Mouse (Mus musculus): ENCODE results near the gene Mctp2. TPM values are rescaled to one million over a fixed set of nuclear protein-coding genes. Genes with fewer than 3 reads are reported as not detected.

Mctp2 gene
- polyA plus RNA-seq (2016; fragmentation: Nextera tagmentation; extraction: Ambion mirVana): 0.13 and 0.47 TPM in 2 replicates

DNA sequence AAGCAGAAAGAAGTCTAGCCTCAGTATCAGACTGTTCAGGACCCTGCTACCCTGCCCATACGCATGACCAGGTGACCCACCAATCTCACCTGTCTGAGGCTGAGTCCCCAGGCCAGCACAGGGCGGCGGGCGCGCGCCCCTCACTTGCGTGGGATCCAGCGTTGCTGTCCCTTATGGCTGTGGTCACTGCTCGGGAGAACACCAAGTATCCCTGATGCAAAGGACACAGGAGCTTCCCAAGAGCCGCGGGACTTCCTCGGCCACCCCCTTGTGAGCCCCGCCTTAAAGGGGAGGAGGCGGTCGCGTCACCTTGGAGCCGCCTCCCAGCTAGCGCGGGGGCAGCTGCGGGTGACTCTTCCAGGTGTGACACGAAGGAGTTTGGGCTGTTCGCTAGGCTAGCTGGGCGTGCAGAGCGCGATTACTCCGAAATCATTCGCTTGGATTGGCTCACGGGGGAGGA lies at the start of gene Mctp2:
Gene Mctp2, minus strand, starts transcription at position 227 of the 460 bp plus-strand sequence.
- H3K4me1 ChIP-seq (replicated peaks): peaks cover 17% of the 10 kb centered on the region
- peaks cover 30% of the 10 kb centered on the region for H3K27me3 ChIP-seq (ENCODE audit: insufficient read depth, poor library complexity, severe bottlenecking)
- H3K36me3 ChIP-seq: no peaks in the 10 kb centered on the region
- H3K4me3 ChIP-seq: peak within 1 kb of the TSS; percentile 67
- under 1% methylated on average over 28 of the region's 28 CpGs for WGBS
- H3K27ac ChIP-seq: no peak within 1 kb of the TSS
- DNase-seq (ENCODE audit: low spot score): peak; percentile 50
- H3K9me3 ChIP-seq: no peaks in the 10 kb centered on the region

GRCm38 (mm10) chr7:72345901-72346300 lies 39.5 kb upstream of the Mctp2 start:
- H3K36me3 ChIP-seq: no peaks in the 10 kb centered on the region
- no peaks in the 10 kb centered on the region for H3K27me3 ChIP-seq (ENCODE audit: insufficient read depth, poor library complexity, severe bottlenecking)
- H3K9me3 ChIP-seq: no peaks in the 10 kb centered on the region
- no peak overlapping the region for H3K27ac ChIP-seq
- DNase-seq (ENCODE audit: low spot score): no peak
- no peak overlapping the region for H3K4me3 ChIP-seq
- no peaks in the 10 kb centered on the region for H3K4me1 ChIP-seq (replicated peaks)

- H3K36me3 ChIP-seq: no peaks in the 10 kb centered on the region
- no peak for DNase-seq (ENCODE audit: low spot score)
- H3K27ac ChIP-seq: no peak overlapping the region
- H3K4me3 ChIP-seq: no peak overlapping the region
- H3K27me3 ChIP-seq (ENCODE audit: insufficient read depth, poor library complexity, severe bottlenecking): no peaks in the 10 kb centered on the region
- WGBS: 71% methylated on average over 2 of the region's 2 CpGs
- H3K9me3 ChIP-seq: no peaks in the 10 kb centered on the region
- H3K4me1 ChIP-seq (replicated peaks): no peaks in the 10 kb centered on the region
Measured at GRCm38 (mm10) chr7:72343751-72344150, 37.3 kb upstream of the Mctp2 start.

- Histone ChIP-seq H3K9me3 (no peaks in the 10 kb centered on the region), H3K4me1 (replicated peaks) (no peaks in the 10 kb centered on the region), H3K4me3 (no peak overlapping the region), H3K27ac (no peak overlapping the region), H3K27me3 (ENCODE audit: insufficient read depth, poor library complexity, severe bottlenecking) (no peaks in the 10 kb centered on the region), H3K36me3 (no peaks in the 10 kb centered on the region)
- WGBS: 70% methylated on average over 2 of the region's 2 CpGs
- DNase-seq (ENCODE audit: low spot score): no peak
Measured at GRCm38 (mm10) chr7:72342822-72343221, 36.4 kb upstream of the Mctp2 start.

- Histone ChIP-seq H3K4me1 (replicated peaks) (no peaks in the 10 kb centered on the region), H3K9me3 (no peaks in the 10 kb centered on the region), H3K36me3 (no peaks in the 10 kb centered on the region), H3K4me3 (no peak overlapping the region), H3K27me3 (ENCODE audit: insufficient read depth, poor library complexity, severe bottlenecking) (no peaks in the 10 kb centered on the region), H3K27ac (no peak overlapping the region)
- no peak for DNase-seq (ENCODE audit: low spot score)
- WGBS: 72% methylated on average over 5 of the region's 5 CpGs
Measured at GRCm38 (mm10) chr7:72325961-72326360, 19.6 kb upstream of the Mctp2 start.

- no peak overlapping the region for H3K27ac ChIP-seq
- no peaks in the 10 kb centered on the region for H3K27me3 ChIP-seq (ENCODE audit: insufficient read depth, poor library complexity, severe bottlenecking)
- H3K9me3 ChIP-seq: 0 out of 2 replicates have a peak, but pooled peaks cover 2% of the 10 kb centered on the region
- no peaks in the 10 kb centered on the region for H3K4me1 ChIP-seq (replicated peaks)
- H3K4me3 ChIP-seq: no peak overlapping the region
- WGBS: 85% methylated on average over 4 of the region's 4 CpGs
- no peaks in the 10 kb centered on the region for H3K36me3 ChIP-seq
- no peak for DNase-seq (ENCODE audit: low spot score)
Measured at GRCm38 (mm10) chr7:72320906-72321305, 14.5 kb upstream of the Mctp2 start.

DNA sequence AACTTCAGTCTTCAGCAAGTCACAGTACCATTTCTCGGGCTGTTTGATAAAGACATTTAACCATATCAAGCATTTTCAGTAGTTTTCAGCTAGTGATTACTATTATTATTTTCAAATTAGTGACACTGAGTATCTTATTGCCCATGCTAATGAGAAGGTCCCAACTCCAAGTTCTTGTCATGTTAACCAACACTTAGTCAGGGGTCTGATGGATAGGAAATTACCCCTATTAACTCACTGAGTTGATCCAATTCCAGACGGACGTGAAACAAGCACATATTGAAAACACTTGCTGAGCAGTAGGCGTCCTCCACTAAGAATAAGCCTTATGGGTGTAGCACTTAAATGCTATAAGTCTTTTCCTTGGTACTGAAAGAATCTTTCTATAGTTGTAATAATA lies 14.0 kb upstream of the Mctp2 start:
- H3K9me3 ChIP-seq: 0 out of 2 replicates have a peak, but pooled peaks cover 2% of the 10 kb centered on the region
- H3K36me3 ChIP-seq: no peaks in the 10 kb centered on the region
- no peak overlapping the region for H3K4me3 ChIP-seq
- H3K27ac ChIP-seq: no peak overlapping the region
- 85% methylated on average over 4 of the region's 4 CpGs for WGBS
- no peaks in the 10 kb centered on the region for H3K4me1 ChIP-seq (replicated peaks)
- H3K27me3 ChIP-seq (ENCODE audit: insufficient read depth, poor library complexity, severe bottlenecking): no peaks in the 10 kb centered on the region
- no peak for DNase-seq (ENCODE audit: low spot score)

DNA sequence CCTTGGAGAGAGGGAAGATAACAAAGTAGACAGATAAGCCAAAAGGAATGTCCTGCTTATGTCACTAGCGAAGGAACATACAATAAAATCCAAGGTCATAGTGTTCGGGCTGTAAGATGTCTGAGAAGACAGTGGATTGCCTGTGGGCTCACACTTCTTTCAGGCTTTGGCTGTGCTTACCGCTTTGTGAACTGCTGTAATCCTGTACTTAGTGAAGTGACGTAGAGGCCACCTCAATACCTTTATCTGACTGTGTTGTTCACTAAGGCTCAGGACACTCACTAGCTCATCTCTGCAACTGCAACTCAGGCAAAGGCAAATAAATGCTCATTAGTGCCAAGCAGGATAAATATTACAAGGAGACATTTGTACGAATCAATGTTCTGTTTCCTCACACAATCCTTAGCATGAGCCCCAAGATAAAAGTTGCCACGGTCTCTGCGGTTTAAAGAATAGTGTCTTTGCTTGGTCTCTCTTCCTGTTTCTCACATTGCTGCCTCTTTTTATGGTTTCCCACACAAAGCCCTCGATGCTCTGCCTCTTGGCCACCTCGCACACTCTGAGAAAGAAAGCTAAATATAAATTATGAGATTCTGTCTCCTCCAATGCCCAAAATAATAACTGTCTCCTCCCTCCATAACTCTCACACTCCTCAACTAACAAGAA lies 8.1 kb upstream of the Mctp2 start:
- no peak for DNase-seq (ENCODE audit: low spot score)
- Histone ChIP-seq H3K27me3 (ENCODE audit: insufficient read depth, poor library complexity, severe bottlenecking) (no peaks in the 10 kb centered on the region), H3K27ac (no peak overlapping the region), H3K36me3 (no peaks in the 10 kb centered on the region), H3K9me3 (0 out of 2 replicates have a peak, but pooled peaks cover 2% of the 10 kb centered on the region), H3K4me3 (no peak overlapping the region), H3K4me1 (replicated peaks) (no peaks in the 10 kb centered on the region)
- WGBS: 87% methylated on average over 9 of the region's 9 CpGs

- H3K27me3 ChIP-seq (ENCODE audit: insufficient read depth, poor library complexity, severe bottlenecking): no peaks in the 10 kb centered on the region
- H3K4me3 ChIP-seq: no peak overlapping the region
- no peaks in the 10 kb centered on the region for H3K4me1 ChIP-seq (replicated peaks)
- no peaks in the 10 kb centered on the region for H3K36me3 ChIP-seq
- H3K9me3 ChIP-seq: 0 out of 2 replicates have a peak, but pooled peaks cover 2% of the 10 kb centered on the region
- no peak for DNase-seq (ENCODE audit: low spot score)
- no peak overlapping the region for H3K27ac ChIP-seq
- 78% methylated on average over 3 of the region's 3 CpGs for WGBS
Measured at GRCm38 (mm10) chr7:72313908-72314307, 7.5 kb upstream of the Mctp2 start.

DNA sequence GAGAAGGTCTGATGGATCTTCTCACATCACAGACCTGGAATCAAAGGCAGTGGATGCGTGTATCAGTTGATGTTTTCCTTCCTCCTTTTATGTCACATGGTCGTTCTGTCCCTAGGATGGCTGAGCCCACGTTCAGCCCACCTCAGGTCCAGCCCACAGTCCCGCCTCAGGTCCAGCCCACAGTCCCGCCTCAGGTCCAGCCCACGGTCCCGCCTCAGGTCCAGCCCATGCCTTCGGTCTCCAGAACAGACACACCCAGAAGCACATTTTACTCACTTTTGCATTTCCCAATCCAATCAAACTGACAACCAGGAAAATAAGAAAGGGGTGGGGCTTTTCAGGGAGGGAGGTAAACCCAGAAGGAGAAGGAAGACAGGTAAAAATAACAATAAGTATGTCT lies 5.2 kb upstream of the Mctp2 start:
- WGBS: 56% methylated on average over 8 of the region's 8 CpGs
- Histone ChIP-seq H3K36me3 (no peaks in the 10 kb centered on the region), H3K9me3 (no peaks in the 10 kb centered on the region), H3K27me3 (ENCODE audit: insufficient read depth, poor library complexity, severe bottlenecking) (peaks cover 13% of the 10 kb centered on the region), H3K4me1 (replicated peaks) (peaks cover 5% of the 10 kb centered on the region), H3K27ac (no peak overlapping the region), H3K4me3 (no peak overlapping the region)
- no peak for DNase-seq (ENCODE audit: low spot score)

DNA sequence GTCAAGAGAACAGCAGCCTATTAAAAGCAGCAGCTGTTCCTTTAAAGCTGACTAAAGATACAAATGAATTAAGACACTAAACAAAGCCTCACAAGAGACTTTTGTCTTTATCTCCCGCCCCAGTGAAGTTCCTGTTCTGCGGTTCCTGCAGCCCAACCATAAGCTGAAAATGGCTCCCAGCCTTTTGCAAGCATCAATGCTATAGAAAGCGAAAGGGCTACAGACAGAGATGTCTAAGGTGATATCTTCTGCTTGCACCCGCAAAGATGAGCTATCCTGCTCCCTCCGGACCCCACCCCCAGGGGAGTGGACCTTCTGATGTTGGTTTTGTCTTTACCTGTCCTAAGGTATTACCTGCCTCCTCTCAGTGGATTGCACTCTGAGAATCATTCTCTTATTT lies 1.7 kb upstream of the Mctp2 start:
- H3K36me3 ChIP-seq: no peaks in the 10 kb centered on the region
- DNase-seq (ENCODE audit: low spot score): no peak
- peaks cover 30% of the 10 kb centered on the region for H3K27me3 ChIP-seq (ENCODE audit: insufficient read depth, poor library complexity, severe bottlenecking)
- peaks cover 17% of the 10 kb centered on the region for H3K4me1 ChIP-seq (replicated peaks)
- H3K9me3 ChIP-seq: no peaks in the 10 kb centered on the region
- H3K27ac ChIP-seq: no peak overlapping the region
- no peak overlapping the region for H3K4me3 ChIP-seq
- WGBS: 75% methylated on average over 5 of the region's 5 CpGs

- Histone ChIP-seq H3K4me3 (peak overlapping the region; percentile 67), H3K36me3 (no peaks in the 10 kb centered on the region), H3K27ac (no peak overlapping the region), H3K9me3 (no peaks in the 10 kb centered on the region), H3K4me1 (replicated peaks) (peaks cover 17% of the 10 kb centered on the region), H3K27me3 (ENCODE audit: insufficient read depth, poor library complexity, severe bottlenecking) (peaks cover 30% of the 10 kb centered on the region)
- DNase-seq (ENCODE audit: low spot score): no peak
- 13% methylated on average over 7 of the region's 7 CpGs for WGBS
Measured at GRCm38 (mm10) chr7:72306847-72307246, 439 bp upstream of the Mctp2 start.

DNA sequence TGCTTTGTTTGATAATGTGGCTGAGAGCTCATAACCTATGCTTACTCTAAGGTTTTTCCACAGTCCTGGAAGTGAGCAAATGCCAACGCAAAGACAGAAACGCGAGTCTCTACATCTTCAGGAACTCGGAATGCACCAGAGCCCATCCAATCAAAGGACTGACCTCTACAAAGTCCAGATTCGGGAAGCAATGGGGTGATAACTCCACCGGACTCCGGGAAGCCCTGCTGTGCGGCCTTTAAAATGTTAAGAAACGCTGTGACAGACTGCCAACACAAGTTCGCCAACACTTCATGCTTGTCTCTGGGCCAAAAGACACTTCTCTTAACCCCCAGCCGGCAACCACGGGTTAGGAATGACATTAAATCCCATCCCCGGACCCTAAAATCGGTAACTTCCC lies 437 bp downstream of the Mctp2 start:
- peaks cover 17% of the 10 kb centered on the region for H3K4me1 ChIP-seq (replicated peaks)
- WGBS: 2% methylated on average over 14 of the region's 14 CpGs
- H3K36me3 ChIP-seq: no peaks in the 10 kb centered on the region
- no peak for DNase-seq (ENCODE audit: low spot score)
- H3K27ac ChIP-seq: no peak overlapping the region
- no peaks in the 10 kb centered on the region for H3K9me3 ChIP-seq
- H3K27me3 ChIP-seq (ENCODE audit: insufficient read depth, poor library complexity, severe bottlenecking): peaks cover 30% of the 10 kb centered on the region
- peak overlapping the region; percentile 67 for H3K4me3 ChIP-seq

DNA sequence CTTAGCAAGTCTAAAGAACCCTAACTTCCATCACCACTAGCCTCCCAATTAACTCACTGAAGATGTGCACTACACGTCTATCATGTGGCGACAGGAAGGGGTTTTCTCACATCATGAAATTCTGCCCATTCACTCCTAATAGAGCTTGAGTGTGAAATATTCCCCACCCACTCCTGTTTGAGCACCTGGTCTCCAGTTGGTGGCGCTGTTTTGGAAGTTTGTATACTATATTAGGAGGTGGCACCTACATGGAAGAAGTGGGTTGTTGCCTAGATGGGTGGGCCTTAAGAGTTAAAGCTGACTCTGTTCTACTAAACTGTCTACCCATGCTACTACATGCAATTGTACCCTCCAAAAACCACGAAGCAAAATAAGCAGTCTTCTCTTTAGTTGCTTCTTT lies 4.7 kb downstream of the Mctp2 start:
- no peak for DNase-seq (ENCODE audit: low spot score)
- no peaks in the 10 kb centered on the region for H3K36me3 ChIP-seq
- no peak overlapping the region for H3K4me3 ChIP-seq
- H3K27me3 ChIP-seq (ENCODE audit: insufficient read depth, poor library complexity, severe bottlenecking): peaks cover 17% of the 10 kb centered on the region
- H3K27ac ChIP-seq: no peak overlapping the region
- WGBS: 68% methylated on average over 4 of the region's 4 CpGs
- H3K9me3 ChIP-seq: no peaks in the 10 kb centered on the region
- H3K4me1 ChIP-seq (replicated peaks): peaks cover 13% of the 10 kb centered on the region
